Mouse (Mus musculus) central nervous system, embryonic 18 days (tissue): ENCODE data around the gene Rasa1. TPM values are rescaled to one million over a fixed set of nuclear protein-coding genes. Genes with fewer than 3 reads are reported as not detected.

Source experiments
- polyA plus RNA-seq: library from polyadenylated mRNA; depleted of rRNA; stranded (reverse); fragments of >200 nt; gene quantifications from 2 replicates; pipeline ENCODE4 v1.2.3, GENCODE M21; 2012; rRNA removed

Gene Rasa1
- polyA plus RNA-seq, result 61.9 and 63.4 TPM in 2 replicates

DNA sequence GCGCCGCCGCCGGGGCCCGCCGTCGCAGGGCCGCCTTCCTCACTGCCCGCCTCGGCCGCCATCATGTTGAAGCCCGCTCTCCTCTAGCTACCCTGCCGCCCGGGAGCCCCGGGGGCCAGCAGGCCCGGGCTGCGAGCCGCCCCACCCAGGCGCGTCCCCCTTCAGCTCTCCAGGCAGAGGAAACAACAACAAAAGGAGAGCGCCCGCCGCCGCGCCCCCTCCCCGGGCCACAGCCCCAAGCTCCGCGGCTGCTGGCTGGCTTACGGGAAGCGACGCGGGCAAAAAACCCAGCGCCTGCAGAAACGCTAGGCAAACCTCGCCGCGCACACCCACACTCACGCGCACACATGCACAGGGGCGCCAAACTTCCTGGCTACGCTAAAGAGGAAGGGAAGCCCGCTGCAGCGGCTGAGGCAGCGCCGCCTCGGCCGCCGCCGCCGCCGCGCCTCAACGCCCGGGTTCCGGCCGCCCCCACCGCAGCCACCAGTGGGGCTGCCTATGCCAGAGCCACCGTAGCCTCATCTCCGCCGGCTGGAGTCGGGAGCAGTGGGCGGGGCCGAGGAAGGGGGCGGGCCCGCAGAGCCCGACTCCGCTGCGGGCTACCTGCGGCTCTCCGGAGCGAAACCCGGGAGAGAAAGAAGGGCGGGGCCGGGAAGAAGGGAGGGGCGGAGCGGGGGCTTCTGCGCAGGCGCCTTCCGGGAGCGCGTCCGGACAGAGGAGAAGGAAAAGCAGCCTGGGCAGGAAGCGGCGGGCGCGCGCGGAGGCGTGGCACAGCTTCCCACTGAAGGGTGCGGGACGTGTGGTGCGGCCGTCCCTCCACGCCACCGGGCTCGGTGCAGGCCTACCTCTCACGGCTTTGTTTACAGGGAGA lies at the start of gene Rasa1:
Gene Rasa1, minus strand, starts transcription at position 288 of the 871 bp plus-strand sequence.

DNA sequence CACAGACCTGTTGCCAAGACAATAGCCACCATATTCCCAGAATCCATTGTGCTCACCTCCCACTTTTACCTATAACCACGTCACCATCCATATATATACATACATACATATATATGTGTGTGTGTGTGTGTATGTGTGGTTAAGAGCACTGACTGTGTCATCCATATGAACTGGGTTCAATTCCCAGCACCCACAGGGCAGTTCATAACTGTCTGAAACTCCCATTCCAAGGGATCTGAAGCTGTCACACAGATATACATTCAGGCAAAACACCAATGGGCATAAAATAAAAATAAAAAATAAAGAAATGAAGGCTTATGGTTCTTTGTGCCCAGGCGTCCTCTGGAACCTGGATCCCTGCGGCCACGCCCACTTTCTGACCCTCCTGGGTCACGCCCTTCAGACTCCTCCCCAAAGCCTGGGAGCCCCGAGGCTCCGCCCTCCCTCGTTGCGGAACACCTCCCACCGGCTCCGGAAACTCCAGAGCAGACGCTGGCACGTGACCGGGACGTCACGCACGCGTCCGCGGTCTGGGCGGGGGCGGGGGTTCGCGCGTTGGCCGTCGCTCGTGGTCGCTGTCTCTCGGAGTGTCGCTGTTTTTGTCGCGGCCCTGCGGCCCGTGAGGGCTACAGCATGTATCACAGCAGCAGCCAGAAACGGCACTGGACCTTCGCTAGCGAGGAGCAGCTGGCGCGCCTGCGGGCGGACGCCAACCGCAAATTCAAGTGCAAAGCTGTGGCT lies 99.9 kb downstream of the Rasa1 start, which contains the start of gene Ccnh:
Gene Ccnh, plus strand, starts transcription at position 506 of the 741 bp plus-strand sequence.

Other genes with a start within 250 kb of the Rasa1 start
- gene Ccnh, start 99.7 kb downstream of the Rasa1 start, polyA plus RNA-seq, result 57.4 and 63.7 TPM in 2 replicates